Mouse (Mus musculus): ENCODE data around the gene Inpp5f.
"Not testable (repeated sequence)": the region's sequence is repeated elsewhere in the genome, so short reads cannot be mapped to it uniquely, and the experiment has no call there.

Inpp5f gene

DNA sequence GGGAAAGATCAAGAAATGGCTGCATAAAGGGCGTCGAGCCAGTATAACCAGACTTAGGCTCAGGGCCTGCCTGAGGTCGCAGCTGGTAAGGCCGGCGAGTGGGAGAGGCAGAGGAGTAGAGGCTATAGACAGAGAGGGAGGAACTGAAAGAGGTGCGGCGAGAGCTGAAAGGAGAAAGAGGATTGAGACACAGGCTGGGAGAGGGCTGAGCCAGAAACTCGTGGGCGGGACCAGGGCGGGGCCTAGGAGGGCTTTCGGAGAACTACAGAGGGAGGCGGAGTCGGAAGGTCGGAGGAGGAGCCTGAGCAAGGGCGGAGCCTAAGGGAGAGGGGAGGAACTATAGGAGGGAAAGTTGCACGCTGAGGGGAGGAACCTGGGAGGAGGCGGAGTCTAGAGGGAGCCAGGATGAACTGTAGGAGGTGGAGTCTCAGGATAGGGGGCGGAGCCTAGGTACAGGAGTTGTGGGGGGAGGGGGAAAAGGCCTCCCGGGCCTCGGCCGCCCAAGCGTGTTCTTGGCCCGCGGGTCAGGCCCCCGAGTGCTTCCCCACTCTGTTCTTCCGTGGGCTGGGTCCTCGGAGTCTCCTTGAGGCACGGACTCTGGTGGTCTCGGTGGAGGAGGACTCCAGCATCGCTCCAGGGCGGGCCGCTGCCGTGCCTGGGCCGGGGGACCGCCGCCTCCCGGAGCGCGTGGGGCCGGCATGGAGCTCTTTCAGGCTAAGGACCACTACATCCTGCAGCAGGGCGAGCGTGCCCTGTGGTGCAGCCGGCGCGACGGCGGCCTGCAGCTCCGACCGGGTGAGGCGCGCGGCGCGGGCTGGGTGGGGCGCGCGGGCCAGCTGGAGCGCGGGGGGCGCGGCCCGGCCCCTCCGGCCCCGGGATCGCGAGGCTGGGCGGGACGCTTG, at the start of gene Inpp5f:
Gene Inpp5f (plus strand): TSS at position 432 of the 902 bp plus-strand sequence.
- peak; percentile 99 to 100 for DNase-seq (ENCODE audit: inconsistent age in 2 of 2, low spot score in 1 of 2)

DNA sequence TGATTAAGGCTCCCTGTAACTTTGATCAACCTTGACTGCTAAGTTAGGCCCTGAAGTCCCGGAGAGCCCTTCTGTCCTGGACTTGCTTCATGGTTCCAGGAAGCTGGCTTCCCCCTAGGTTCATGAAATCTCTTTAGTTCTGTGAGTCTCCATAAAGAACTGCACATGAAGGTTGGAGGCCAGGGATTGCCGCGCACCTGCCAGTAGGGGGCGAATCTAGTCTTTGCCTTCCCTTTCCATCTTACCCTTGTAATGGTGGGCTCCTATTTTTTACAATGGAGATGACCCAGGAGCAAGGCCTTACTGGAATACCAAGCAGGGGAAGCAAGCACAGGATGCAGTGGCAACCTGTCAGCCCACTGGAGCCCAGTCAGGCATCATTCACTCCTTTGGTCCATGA, 47.8 kb upstream of the Inpp5f start:
- DNase-seq (ENCODE audit: inconsistent age in 2 of 2, low spot score in 1 of 2): peak in 1 of 2 experiments; percentile 80

DNA sequence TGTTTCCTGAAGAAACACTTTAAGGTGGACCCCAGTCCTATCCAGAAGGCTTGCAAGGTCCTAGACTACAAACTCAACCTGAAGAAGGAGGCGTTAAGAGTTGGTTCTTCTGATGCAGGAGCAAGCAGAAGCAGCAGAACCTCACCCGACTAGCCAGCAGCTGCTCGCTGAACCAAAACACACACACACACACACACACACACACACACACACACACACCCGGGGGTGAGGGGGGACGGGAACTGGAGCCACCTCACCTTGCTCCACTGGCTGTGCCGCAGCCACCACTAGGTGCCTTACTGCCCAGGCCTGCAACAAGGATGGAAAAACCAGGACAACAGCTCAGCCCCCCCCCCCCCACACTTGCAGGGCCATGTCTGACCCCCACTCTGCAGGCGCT, 44.8 kb upstream of the Inpp5f start:
- DNase-seq (ENCODE audit: inconsistent age in 2 of 2, low spot score in 1 of 2): no peak

DNA sequence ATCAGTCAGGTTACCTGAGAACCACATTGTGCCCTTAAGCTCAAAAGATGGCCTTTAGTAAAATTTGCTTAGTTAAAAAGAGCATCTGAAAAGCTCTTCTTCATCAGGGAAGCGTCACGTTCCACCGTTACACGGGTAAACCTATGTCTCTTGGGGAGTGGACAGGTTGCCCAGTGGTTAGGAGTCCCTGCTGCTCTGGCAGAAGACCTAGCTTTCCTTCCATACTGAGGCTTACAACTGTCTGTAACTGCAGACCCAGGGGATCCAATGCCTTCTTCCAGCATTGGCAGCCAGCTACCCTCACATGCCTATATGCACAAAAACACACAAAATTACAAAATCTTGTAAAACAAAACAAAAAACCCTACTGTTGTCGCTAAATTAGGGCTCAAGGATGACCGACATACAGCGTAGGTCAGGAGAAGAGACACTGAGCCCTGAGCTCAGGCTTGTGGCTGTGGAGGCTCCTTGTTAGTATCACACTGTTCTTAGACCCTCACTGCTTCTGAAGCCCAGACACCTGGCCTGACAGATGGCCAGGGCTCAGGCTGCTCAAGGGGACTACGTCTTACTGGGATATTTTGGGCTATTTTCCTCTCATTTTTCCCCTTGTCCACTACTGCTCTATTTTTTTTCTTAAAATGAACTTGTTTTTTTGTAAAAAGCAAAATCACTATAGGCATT, 43.4 kb upstream of the Inpp5f start:
- no peak for DNase-seq (ENCODE audit: inconsistent age in 2 of 2, low spot score in 1 of 2)

DNA sequence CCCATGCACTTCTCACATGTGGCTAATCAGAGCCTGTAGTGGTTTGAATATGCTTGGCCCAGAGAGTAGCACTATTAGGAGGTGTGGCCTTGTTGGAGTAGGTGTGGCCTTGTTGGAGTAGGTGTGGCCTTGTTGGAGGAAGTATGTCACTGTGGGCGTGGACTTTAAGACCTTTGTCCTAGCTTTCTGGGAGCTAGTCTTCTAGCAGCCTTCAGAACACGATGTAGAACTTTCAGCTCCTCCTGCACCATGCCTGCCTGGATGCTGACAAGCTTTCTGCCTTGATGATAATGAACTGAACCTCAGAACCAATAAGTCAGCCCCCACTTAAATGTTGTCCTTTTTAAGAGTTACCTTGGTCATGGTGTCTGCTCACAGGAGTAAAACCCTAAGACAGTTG, 41.7 kb upstream of the Inpp5f start:
- DNase-seq (ENCODE audit: inconsistent age in 2 of 2, low spot score in 1 of 2): not testable (repeated sequence)

DNA sequence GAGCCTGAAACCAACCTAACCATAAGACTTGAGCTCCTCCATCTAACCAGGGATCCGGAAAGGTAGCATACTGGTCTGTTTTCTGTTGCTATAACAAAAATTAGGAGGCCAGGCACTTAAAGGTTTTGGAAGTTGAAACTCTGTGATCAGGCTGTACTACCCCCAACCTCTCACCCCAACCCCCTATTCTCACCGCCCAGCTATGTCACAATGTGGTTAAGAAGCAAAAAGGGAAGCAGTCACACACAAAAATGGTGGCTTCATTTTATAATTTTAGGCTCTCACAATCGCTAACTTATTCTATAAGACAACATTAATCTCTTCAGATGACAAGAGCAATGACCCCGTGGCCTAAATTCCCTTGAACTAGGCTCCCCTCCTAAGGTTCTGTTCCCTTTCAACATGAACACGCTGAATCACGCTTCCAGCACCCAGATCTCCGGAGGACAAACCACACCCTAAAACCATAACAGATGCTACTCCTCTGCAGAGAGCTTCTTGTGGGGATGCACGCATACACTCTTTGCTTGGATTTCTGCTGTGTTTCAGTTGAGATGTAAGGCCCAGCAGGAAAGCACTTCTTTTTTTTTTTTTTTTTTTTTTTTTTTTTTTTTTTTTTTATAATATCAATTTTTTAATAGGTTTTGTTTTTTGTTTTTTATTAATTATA, 41.0 kb upstream of the Inpp5f start:
- no peak for DNase-seq (ENCODE audit: inconsistent age in 2 of 2, low spot score in 1 of 2)

DNA sequence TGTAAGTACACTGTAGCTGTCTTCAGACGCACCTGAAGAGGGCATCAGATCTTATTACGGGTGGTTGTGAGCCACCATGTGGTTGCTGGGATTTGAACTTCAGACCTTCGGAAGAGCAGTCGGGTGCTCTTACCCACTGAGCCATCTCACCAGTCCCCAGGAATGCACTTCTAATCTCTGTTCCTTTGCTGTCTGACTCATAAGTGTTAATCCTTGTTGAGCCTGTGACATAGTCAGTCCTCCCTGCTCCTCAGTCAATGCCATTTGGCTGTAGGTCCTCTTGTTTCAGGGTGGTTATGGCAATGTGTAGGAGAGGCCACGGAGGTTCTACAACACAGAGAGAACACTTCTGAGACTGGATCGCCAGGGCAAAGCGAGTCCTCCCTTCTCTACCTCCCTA, 40.5 kb upstream of the Inpp5f start:
- not testable (repeated sequence) for DNase-seq (ENCODE audit: inconsistent age in 2 of 2, low spot score in 1 of 2)

DNA sequence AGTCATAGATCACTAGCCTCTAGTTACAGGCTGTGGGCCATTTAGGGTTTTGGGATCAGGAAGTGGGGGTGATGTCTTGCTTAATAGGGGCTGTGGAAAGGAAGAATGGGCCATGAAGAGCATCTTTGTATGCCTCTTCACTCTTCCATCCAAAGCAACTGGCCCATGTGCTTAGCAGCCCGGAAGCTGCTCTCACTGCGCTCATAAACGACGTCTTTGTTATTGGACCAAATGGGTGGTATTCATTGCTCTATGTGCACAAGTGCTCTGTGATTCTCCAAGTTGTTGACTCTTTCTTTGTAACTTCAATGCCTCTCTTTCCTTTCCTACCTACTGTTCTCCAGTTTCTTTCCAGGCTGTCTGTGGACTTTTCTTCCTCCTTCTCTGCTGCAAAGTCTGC, 39.1 kb upstream of the Inpp5f start:
- DNase-seq (ENCODE audit: inconsistent age in 2 of 2, low spot score in 1 of 2): no peak

DNA sequence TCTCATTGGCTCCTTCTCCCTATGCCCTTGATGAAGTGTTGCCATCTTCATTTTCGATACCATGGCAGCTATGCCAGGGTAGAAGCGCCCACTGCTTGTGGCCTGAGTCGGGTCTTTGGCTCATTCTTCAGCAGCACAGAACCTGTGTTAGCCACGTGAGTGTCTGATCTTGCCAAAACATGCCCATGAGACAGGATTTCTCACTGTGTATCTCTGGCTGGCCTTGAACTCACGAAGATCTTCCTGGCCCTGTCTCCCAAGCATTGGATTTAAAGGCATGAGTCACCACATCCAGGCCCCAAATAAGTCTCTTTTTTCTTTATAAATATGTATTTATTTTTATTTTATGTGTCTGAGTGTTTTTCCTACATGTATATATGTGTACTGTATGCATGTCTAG, 35.9 kb upstream of the Inpp5f start:
- DNase-seq (ENCODE audit: inconsistent age in 2 of 2, low spot score in 1 of 2): peak; percentile 65 to 81

DNA sequence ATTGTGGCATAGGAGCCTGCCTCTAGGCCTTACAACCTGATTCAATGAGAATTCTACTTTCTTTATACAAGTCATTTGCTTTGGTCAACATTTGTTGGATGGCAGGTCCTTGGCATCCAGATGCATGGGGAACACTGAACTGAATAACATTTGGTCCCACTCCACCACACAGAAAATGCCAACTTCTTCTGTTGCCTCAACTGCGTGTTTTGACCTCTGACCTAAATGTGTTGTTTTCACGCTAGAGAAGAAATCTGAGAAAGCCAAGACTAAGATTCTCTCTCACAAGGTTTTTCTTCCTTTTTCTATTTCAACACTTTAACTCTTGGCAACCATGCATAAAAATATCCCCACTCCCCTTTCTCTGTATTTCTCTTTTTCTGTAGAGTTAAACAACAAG, 35.3 kb upstream of the Inpp5f start:
- peak in 1 of 2 experiments; percentile 45 for DNase-seq (ENCODE audit: inconsistent age in 2 of 2, low spot score in 1 of 2)

DNA sequence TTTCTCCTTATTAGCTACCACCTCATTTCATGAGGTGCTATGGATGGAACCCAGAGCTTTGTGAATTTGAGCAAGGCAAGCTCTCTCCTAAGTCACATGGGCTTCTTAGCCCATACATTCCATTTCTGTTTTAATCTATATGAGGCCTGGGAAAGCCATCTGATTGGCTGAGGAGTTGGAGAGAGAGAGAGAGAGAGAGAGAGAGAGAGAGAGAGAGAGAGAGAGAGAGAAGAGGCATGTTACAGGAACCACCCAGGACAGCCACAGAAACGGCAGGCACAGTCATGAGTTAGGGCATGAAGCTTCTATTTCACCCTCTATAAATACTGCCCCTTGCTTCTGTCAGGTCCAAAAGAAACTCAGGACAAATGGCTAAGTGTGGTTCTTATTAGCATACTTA, 33.5 kb upstream of the Inpp5f start:
- DNase-seq (ENCODE audit: inconsistent age in 2 of 2, low spot score in 1 of 2): no peak

DNA sequence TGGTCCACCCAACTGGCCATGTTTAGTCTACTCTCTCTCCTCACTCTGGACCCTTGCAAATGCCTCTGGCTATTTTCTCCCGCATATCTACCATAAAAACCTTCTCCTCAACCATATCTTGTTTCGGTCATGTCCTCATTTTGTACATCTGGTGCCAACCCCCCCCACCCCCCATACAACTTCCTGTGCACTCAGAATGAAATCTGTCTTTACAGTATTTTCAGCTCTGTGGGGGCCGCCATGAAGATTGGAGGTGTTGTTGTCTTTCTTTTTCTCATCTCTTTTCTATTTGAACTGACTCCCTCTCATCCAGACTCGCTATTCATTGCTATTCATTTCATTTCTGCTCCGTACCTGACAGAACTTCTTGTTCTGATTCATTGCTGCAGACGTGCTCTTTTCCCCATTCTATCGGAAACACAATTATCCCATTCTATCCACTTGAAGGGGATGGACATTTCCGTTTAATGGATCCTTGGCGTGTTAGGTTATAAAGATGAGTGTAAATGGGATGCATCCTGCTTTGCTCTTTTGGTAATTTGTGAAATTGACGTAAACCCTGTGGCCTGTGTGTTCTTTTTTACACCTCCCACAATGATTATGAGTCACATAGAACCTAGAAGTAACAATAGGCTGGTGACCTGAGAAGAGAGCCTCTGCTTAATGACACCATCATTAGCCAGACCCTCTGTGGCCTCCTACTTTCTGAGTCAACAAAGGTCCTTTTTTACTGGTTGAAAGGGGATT, 32.8 kb upstream of the Inpp5f start:
- DNase-seq (ENCODE audit: inconsistent age in 2 of 2, low spot score in 1 of 2): no peak

DNA sequence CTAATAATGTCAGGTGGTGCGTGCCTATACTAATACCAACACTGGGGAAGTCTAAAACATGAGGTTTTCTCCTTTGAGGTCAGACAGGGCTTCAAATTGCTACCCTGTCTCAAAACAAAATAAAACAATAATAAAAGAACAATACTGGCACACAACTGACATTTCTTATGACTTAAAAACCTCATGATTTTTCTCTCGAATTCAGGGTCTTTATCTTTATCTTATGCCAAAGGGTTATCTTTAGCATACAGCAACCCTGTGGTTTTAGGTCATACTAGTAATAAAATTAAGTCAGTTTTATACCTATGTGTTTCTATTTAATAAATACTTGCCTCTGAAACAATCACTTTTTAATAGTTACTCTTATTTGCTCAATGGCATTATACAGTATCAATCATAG, 31.7 kb upstream of the Inpp5f start:
- no peak for DNase-seq (ENCODE audit: inconsistent age in 2 of 2, low spot score in 1 of 2)

DNA sequence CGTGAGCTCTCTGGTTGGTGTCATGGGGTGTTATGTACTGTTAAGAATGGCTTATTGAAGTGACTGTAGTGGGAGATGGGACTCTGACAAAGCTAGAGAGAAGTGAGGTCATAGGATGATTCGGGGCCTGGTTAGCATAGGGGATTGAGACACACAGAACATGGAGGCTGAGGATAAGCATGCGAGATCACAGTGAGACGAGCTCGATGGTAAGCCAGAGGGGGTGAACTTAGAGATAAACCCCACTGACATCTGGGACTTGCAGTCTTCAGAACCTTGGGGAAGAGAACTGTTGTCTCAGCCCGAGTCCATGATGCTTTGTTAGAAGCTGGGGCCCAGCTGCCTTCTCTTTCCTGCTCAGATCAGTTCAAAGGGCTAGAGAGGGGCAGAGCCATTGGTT, 30.8 kb upstream of the Inpp5f start:
- DNase-seq (ENCODE audit: inconsistent age in 2 of 2, low spot score in 1 of 2): no peak

DNA sequence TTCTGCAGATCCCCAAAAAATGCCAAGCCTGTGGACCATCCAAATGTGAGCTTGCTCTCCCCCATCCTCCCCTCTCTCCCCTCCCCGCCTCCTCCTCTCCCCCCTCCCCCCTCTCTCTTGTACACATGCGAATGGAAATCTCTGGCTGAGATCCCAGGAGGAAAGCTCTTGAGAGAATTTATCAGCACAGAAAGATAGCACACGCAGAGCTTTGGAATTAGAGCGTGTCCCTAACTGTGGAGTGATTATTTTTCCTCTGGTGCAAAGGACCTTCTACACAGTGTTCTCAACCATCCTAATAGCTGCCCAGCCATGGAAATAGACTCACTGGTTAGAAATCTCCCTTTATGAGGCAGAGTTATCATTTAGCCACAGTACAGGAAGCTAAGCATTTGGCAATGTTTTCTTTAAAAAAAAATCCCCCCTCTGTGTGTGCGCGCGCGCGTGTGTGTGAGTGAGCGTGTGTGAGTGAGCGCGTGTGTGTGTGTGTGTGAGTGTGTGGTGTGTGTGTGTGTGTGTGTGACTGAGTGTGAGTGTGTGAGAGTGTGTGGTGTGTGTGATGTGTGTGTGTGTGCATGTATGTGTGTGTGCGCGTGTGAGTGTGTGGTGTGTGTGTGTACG, 29.2 kb upstream of the Inpp5f start:
- DNase-seq (ENCODE audit: inconsistent age in 2 of 2, low spot score in 1 of 2): no peak

DNA sequence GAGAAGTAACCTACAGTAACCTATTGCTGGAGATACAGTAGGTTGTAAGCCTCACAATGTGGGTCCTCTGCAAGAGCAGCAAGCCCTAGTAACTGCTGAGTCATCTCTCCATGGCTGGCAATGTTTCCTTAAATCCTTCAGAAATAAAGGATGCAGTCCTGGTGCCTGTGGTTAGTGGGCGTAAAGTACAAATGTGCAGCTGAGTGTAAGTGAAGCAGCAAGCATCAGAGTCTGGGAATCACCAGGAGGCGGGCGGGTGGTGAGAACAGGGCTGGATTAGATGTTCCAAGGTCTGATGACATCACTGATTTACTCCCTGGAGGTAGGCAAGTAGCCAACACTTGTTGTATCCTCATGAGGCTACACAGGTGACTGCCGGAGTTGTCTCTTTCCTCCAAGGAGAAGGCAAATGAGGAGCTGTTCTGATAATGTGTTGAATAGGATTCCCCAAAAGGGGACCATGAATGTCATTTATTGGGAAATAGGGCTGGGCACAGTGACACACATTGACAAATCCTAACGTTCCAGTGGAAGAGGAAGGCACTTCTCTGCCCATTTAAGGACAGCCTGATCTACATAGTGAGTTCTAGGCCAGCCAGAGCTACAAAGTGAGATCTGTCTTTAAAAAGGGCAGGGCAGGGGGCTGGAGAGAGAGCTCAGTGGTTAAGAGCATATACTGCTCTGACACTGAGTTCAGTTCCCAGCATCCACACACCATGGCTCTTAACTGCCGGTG, 27.7 kb upstream of the Inpp5f start:
- DNase-seq (ENCODE audit: inconsistent age in 2 of 2, low spot score in 1 of 2): peak; percentile 70 to 86

DNA sequence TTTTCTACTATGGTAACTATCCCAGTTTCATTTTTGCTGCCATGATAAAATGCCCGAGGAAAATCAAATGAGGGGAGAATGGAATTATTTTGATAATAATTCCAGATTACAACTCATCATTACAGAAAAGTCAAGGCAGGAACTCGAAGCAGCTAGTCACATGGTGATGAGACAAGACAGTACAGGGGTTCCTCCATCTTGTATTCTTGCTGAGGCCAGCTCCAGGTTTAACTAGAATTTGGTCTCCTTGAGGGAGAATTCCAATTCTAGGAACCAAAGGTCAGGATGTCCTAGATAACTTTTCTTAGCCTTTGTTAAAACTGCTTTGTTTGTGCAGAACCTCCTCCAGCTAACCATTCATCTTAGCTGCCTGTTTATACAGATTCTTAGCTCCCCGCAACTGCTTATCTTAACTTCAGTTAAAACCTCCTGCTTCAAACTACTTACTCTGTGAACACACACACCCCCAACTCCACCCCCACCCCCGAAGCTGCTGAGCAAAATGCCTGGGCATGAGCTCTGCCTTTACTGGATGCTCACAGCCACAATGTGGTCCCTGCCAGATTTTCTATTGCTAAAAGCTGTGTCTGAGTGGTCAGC, 23.7 kb upstream of the Inpp5f start:
- DNase-seq (ENCODE audit: inconsistent age in 2 of 2, low spot score in 1 of 2): no peak

DNA sequence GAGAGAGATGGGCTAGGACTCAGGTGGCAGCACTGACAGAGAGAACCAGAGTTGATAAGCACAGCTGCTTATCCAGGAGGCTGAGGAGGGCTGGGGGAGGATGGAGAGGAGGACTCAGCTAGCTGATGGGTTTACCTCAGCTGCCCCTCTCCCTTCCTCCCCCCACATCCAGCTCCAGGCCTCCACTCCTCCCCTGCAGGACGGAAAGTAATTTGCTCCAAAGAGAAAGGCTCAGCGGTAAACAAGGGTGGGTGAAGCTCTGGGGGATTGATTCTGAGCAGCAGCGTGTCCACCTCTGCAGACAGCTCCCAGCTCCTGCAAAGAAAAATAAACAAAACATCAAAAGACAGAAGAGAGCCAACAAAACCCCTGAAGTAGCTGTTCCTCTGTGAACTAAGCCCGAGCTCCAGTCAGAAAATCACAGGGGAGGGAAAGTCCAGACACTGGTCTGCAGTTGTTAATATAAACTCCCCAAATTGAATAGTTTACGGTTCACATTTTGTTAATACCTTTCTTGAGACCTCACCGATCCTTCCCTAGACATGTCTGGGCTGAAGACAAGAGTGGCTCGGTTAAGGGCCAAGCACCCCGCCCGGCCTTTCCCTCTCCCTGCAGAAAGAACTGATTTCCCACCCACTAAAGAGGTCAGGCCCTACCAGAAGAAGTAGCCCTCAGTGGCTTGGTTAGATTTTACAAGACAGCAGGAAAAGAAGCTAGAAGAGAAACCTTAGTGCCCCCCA, 19.6 kb upstream of the Inpp5f start:
- DNase-seq (ENCODE audit: inconsistent age in 2 of 2, low spot score in 1 of 2): peak; percentile 29 to 54
